Mouse (Mus musculus) heart, embryonic 14.5 days (tissue): ENCODE measurements around the gene Chrm1. TPM values are rescaled to one million over a fixed set of nuclear protein-coding genes. Genes with fewer than 3 reads are reported as not detected.
A peak's percentile ranks its signal among the peaks of the same experiment; 100 is the strongest.
"Not testable (repeated sequence)": the region's sequence is repeated elsewhere in the genome, so short reads cannot be mapped to it uniquely, and the experiment has no call there.

Experiments
- ATAC-seq: fragments of 200-750 bp; cut with Nextera tagmentation; 2 replicates; pipeline ENCODE4 v1.8.0; 2017; ENCODE audit warnings: low read depth, moderate TSS enrichment; ENCODE audit not compliant: insufficient number of reproducible peaks, insufficient read depth, low FRiP score
- H3K27ac ChIP-seq, 2 experiments: fragments of 200-500 bp in 1 of 2; fragments of 300-500 bp in 1 of 2; sonication (generic) in 1 of 2; replicated peaks in 1 of 2; 2 replicates each; pipeline ENCODE4 v1.5.1; 2012 to 2014; ENCODE audit warnings: low read depth in 2 of 2, low read length in 2 of 2, control low read depth in 1 of 2, mild to moderate bottlenecking in 1 of 2, mixed read lengths in 1 of 2; ENCODE audit not compliant: control insufficient read depth in 1 of 2, insufficient read depth in 1 of 2
- H3K27me3 ChIP-seq: fragments of 300-500 bp; sonication (generic); 2 replicates; pipeline ENCODE4 v1.6.1; 2014; ENCODE audit warnings: mild to moderate bottlenecking, low read length, control low read depth; ENCODE audit not compliant: control insufficient read depth, insufficient read depth
- H3K36me3 ChIP-seq: fragments of 300-500 bp; sonication (generic); 2 replicates; pipeline ENCODE4 v1.6.1; 2014; ENCODE audit warnings: mild to moderate bottlenecking, control low read depth, low read length, mixed read lengths; ENCODE audit not compliant: control insufficient read depth, insufficient read depth
- H3K4me1 ChIP-seq, 2 experiments: fragments of 200-500 bp in 1 of 2; fragments of 300-500 bp in 1 of 2; sonication (generic) in 1 of 2; 2 replicates each; pipeline ENCODE4 v1.6.1; 2012 to 2014; ENCODE audit warnings: low read length in 2 of 2, control low read depth in 1 of 2, mixed read lengths in 1 of 2; ENCODE audit not compliant: control insufficient read depth in 2 of 2, insufficient read depth in 2 of 2
- H3K4me2 ChIP-seq: fragments of 300-500 bp; sonication (generic); 2 replicates; pipeline ENCODE4 v1.6.1; 2014; ENCODE audit warnings: mild to moderate bottlenecking, low read length
- H3K4me3 ChIP-seq, 2 experiments: fragments of 200-500 bp in 1 of 2; fragments of 300-500 bp in 1 of 2; sonication (generic) in 1 of 2; 2 replicates each; pipeline ENCODE4 v1.5.1; 2012 to 2014; ENCODE audit warnings: low read length in 2 of 2, mild to moderate bottlenecking in 2 of 2, control low read depth in 1 of 2, low read depth in 1 of 2, moderate library complexity in 1 of 2; ENCODE audit not compliant: control insufficient read depth in 1 of 2, insufficient read depth in 1 of 2
- H3K9ac ChIP-seq: fragments of 300-500 bp; sonication (generic); 2 replicates; pipeline ENCODE4 v1.6.1; 2014; ENCODE audit warnings: mild to moderate bottlenecking, low read length
- H3K9me3 ChIP-seq: fragments of 300-500 bp; sonication (generic); 2 replicates; pipeline ENCODE4 v1.6.1; 2016; ENCODE audit warnings: low read length, control low read depth; ENCODE audit not compliant: control insufficient read depth
- WGBS: fragments of 180-500 bp; shearing (Covaris S2); extraction: QIAGEN DNeasy Blood & Tissue Kit; methylation state at CpG from one replicate; pipeline ENCODE4 v1.1.7; 2014; 5-methylcytosine and 5-hydroxymethylcytosine counted together
- polyA plus RNA-seq: library from polyadenylated mRNA; unstranded; fragments of >200 nt; fragmentation: Nextera tagmentation; extraction: Ambion mirVana; gene quantifications from 2 replicates; pipeline ENCODE4 v1.2.1, GENCODE M21; 2014

Gene Chrm1
- polyA plus RNA-seq, 1 experiment from 2014 or later, result 0.12 TPM

DNA sequence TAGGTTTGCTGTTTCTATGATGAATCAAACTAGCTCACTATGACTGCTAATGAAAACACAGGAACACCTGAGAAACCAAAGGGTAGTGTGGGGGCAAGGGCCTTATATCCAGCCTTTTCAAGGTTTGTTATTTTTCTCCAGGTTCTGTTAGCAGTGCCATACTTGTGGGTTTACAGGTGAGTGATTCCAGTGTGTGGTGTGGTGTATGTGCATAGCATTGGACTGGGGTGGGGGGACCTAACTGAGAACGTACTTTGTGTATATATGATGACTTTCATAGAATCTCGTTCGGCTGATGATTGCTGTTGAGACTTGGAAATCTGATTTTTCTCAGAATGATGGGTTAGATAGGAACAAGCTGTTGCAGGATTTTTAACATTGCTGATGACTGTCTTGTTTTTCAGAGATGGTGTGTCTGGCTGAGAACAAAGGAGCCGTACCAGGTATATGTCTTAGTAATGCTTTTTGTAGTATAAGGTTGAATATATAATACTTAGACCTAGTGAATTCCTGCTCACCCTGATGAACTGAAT, 61.6 kb downstream of the Chrm1 start:
- peak overlapping the region in 1 of 2 experiments; percentile 73; a peak in 2 of 4 replicates for H3K4me3 ChIP-seq
- peak overlapping the region; percentile 95 for H3K9ac ChIP-seq
- peak overlapping the region in 1 of 2 experiments; percentile 27; a peak in 1 of 4 replicates for H3K27ac ChIP-seq
- peak overlapping the region; percentile 79 for H3K4me2 ChIP-seq
- H3K9me3 ChIP-seq, result no peaks in the 10 kb centered on the region
- H3K27me3 ChIP-seq, result no peaks in the 10 kb centered on the region
- H3K4me1 ChIP-seq, result peaks cover 2 to 29% of the 10 kb centered on the region in 2 experiments; a peak in 3 of 4 replicates
- ATAC-seq, result no peak
- peaks cover 30% of the 10 kb centered on the region for H3K36me3 ChIP-seq
- 65% methylated on average over 4 of the region's 4 CpGs for WGBS

DNA sequence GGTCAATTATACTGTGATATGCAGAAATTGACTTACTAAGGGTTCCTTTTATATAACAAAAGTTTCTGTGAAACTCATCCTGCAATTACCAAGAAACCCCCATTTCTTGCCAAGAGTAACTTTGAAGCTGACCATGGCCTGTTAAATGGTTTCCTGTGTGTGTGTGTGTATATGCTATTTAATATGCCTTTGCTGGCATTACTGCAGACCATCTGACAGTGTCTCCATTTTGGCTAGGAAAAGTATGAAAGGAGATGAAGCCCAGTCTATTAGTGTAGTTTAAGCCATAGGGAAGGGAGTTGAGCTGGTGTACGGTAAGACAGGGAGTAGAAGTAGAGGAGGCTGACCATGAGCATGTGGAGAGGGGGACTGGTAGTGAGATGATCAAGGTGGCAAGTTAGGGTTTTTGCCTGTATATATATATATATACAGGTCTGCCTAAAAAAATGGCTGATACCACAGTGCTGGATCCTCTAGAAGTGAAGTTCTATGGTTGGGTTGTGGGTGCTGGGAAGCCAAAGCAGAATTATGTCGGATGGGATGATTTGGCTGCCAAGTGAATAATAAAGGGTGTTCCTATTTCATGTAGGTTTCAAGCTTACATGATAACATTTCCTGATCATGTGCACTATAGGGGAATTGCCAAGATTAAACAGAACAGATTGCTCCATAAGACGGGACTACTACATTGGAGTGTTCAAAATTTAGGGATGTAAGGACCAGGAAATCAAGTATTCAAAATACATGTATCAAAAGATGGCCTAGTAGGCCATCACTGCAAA, 63.2 kb downstream of the Chrm1 start:
- Histone ChIP-seq H3K4me3 (no peak overlapping the region), H3K4me2 (no peak overlapping the region), H3K27me3 (no peaks in the 10 kb centered on the region), H3K36me3 (peaks cover 30% of the 10 kb centered on the region), H3K9ac (no peak overlapping the region), H3K4me1 (peaks cover 2 to 24% of the 10 kb centered on the region in 2 experiments; a peak in 3 of 4 replicates), H3K9me3 (no peaks in the 10 kb centered on the region), H3K27ac (no peak overlapping the region)
- no peak for ATAC-seq
- 32% methylated on average over 3 of the region's 3 CpGs for WGBS

DNA sequence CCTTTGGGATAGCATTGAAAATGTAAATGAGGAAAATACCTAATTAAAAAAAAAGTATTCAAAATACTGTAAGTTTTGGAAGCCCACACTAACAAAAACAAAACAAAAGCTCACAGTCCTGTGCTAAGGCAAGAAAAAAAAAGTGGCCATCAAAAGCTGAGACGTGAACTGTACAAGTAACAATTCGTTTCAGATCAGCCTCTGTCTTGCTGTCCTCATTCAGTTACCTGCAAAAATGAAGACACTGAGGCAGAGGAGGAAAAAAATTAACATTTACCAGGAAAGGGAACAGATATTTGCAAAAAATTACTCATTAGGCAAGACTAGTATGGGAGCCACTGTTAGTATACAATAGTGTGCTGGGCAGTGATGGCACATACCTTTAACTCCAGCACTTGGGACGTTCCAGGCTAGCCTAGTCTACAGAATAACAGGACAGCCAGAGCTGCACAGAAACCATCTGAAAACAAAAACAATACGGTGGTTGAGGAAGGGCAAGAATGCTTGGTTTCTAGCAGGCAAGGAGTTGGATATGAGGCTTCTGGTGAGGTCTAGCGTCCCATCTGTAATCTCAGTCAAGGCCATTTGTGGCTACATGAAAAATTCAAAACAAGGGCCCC, 64.0 kb downstream of the Chrm1 start:
- WGBS, result 26% methylated on average over 5 of the region's 5 CpGs
- no peaks in the 10 kb centered on the region for H3K9me3 ChIP-seq
- no peak for ATAC-seq
- no peak overlapping the region for H3K4me2 ChIP-seq
- H3K36me3 ChIP-seq, result peaks cover 30% of the 10 kb centered on the region
- no peaks in the 10 kb centered on the region for H3K27me3 ChIP-seq
- no peak overlapping the region for H3K9ac ChIP-seq
- no peak overlapping the region; a peak in 1 of 4 replicates for H3K27ac ChIP-seq
- no peak overlapping the region for H3K4me3 ChIP-seq
- H3K4me1 ChIP-seq, result peaks cover 0 to 17% of the 10 kb centered on the region in 2 experiments; a peak in 3 of 4 replicates

DNA sequence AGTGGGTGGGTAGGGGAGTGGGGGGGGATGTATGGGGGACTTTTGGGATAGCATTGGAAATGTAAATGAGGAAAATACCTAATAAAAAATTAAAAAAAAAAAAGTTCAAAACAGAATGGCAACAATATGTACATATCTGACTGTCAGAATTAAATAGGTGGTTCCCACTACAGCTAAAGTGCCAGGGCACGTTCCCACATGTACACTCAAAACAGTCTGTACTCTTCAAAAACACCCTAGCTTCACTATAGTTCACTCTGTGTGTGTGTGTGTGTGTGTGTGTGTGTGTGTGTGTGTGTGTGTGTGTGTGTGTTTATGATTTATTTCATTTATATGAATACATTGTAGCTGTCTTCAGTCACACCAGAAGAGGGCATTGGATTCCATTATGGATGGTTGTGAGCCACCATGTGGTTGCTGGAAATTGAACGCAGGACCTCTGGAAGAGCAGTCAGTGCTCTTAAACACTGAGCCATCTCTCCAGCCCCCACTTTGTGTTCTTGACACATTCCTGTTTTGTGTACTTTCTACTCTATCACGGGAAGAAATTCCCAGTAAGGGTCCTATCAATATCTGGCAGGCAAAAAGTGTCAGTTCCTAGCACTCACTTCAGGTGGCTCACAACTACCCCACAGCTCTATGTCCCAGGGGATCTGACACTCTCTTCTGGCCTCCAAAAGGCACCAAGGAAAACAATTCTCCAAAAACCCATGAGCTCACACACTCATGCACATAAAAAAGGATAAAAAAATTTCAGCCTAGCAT, 64.9 kb downstream of the Chrm1 start:
- peaks cover 30% of the 10 kb centered on the region for H3K36me3 ChIP-seq
- not testable (repeated sequence) for H3K27me3 ChIP-seq, H3K27ac ChIP-seq, H3K4me2 ChIP-seq, H3K9me3 ChIP-seq, H3K9ac ChIP-seq, ATAC-seq, H3K4me3 ChIP-seq
- H3K4me1 ChIP-seq, result peaks cover 0 to 17% of the 10 kb centered on the region in 2 experiments; a peak in 3 of 4 replicates
- 45% methylated on average over 3 of the region's 3 CpGs for WGBS

Other genes starting within 250 kb of the Chrm1 start
- gene Slc22a8, start 72.5 kb upstream of the Chrm1 start, polyA plus RNA-seq, result not detected in 2 replicates
- not detected in 2 replicates for gene Slc22a6, start 45.8 kb upstream of the Chrm1 start, polyA plus RNA-seq
- 62.2 and 65.7 TPM in 2 replicates for gene Slc3a2, start 59.6 kb downstream of the Chrm1 start, polyA plus RNA-seq
- gene Wdr74, start 72.0 kb downstream of the Chrm1 start, polyA plus RNA-seq, result 49.7 and 50.5 TPM in 2 replicates
- 1.2 TPM in 1 of 2 replicates, not detected in the other for gene 1700092M07Rik, start 76.9 kb downstream of the Chrm1 start, polyA plus RNA-seq
- 81.4 and 83.5 TPM in 2 replicates for gene Stx5a, start 77.6 kb downstream of the Chrm1 start, polyA plus RNA-seq
- gene Nxf1, start 93.3 kb downstream of the Chrm1 start, polyA plus RNA-seq, result 101 and 105 TPM in 2 replicates
- gene Tmem223, start 107.2 kb downstream of the Chrm1 start, polyA plus RNA-seq, result 167 and 196 TPM in 2 replicates
- 59.0 and 69.7 TPM in 2 replicates for gene Tmem179b, start 110.7 kb downstream of the Chrm1 start, polyA plus RNA-seq
- gene Taf6l, start 122.6 kb downstream of the Chrm1 start, polyA plus RNA-seq, result 10.8 and 10.9 TPM in 2 replicates
- 128 and 146 TPM in 2 replicates for gene Polr2g, start 134.8 kb downstream of the Chrm1 start, polyA plus RNA-seq
- 3.0 and 3.2 TPM in 2 replicates for gene Zbtb3, start 138.8 kb downstream of the Chrm1 start, polyA plus RNA-seq
- gene Ttc9c, start 155.5 kb downstream of the Chrm1 start, polyA plus RNA-seq, result 27.7 and 31.8 TPM in 2 replicates
- gene Hnrnpul2, start 156.2 kb downstream of the Chrm1 start, polyA plus RNA-seq, result 3.9 and 5.0 TPM in 2 replicates
- gene AC129217.1, start 166.0 kb downstream of the Chrm1 start, polyA plus RNA-seq, result 0.43 TPM in 1 of 2 replicates, not detected in the other
- 40.6 and 45.0 TPM in 2 replicates for gene Bscl2, start 173.7 kb downstream of the Chrm1 start, polyA plus RNA-seq
- gene Gng3, start 175.4 kb downstream of the Chrm1 start, polyA plus RNA-seq, result 1.0 and 2.3 TPM in 2 replicates
- 1.2 and 1.3 TPM in 2 replicates for gene Lrrn4cl, start 187.0 kb downstream of the Chrm1 start, polyA plus RNA-seq
- 118 and 123 TPM in 2 replicates for gene Ubxn1, start 207.7 kb downstream of the Chrm1 start, polyA plus RNA-seq
- 67.4 and 78.2 TPM in 2 replicates for gene Uqcc3, start 217.1 kb downstream of the Chrm1 start, polyA plus RNA-seq
- 48.3 and 51.5 TPM in 2 replicates for gene Lbhd1, start 219.9 kb downstream of the Chrm1 start, polyA plus RNA-seq
- gene Gm49403, start 220.1 kb downstream of the Chrm1 start, polyA plus RNA-seq, result not detected in 2 replicates
- gene 1810009A15Rik, start 225.1 kb downstream of the Chrm1 start, polyA plus RNA-seq, result 53.7 and 55.8 TPM in 2 replicates
- gene Gm49416, start 225.1 kb downstream of the Chrm1 start, polyA plus RNA-seq, result not detected in 2 replicates
- gene Ints5, start 229.2 kb downstream of the Chrm1 start, polyA plus RNA-seq, result 18.2 TPM in 2 replicates
- 48.0 and 54.6 TPM in 2 replicates for gene Ganab, start 234.3 kb downstream of the Chrm1 start, polyA plus RNA-seq